Mouse (Mus musculus) small intestine, adult 2 months (tissue): ENCODE data around the gene Narfl. TPM values are rescaled to one million over a fixed set of nuclear protein-coding genes. Genes with fewer than 3 reads are reported as not detected.
"Not testable (repeated sequence)": the region's sequence is repeated elsewhere in the genome, so short reads cannot be mapped to it uniquely, and the experiment has no call there.

ENCODE experiments used
- H3K27ac ChIP-seq: fragments of 200-500 bp; 2 replicates; pipeline ENCODE4 v1.5.1; 2012; ENCODE audit warnings: low read depth, low read length, control low read depth, inconsistent platforms; ENCODE audit not compliant: insufficient read depth
- H3K27me3 ChIP-seq: fragments of 200-500 bp; 2 replicates; pipeline ENCODE4 v1.6.1; 2012; ENCODE audit warnings: mild to moderate bottlenecking, moderate library complexity, low read length, inconsistent platforms; ENCODE audit not compliant: control insufficient read depth, insufficient read depth
- H3K36me3 ChIP-seq: fragments of 200-500 bp; 2 replicates; pipeline ENCODE4 v1.6.1; 2012; ENCODE audit warnings: mild to moderate bottlenecking, low read length, control low read depth, inconsistent platforms; ENCODE audit not compliant: control insufficient read depth, insufficient read depth
- H3K4me1 ChIP-seq: fragments of 200-500 bp; 2 replicates; pipeline ENCODE4 v1.6.1; 2012; ENCODE audit warnings: low read length, inconsistent platforms, mixed read lengths; ENCODE audit not compliant: control insufficient read depth, insufficient read depth, insufficient read length
- H3K4me3 ChIP-seq: fragments of 200-500 bp; 2 replicates; pipeline ENCODE4 v1.5.1; 2012; ENCODE audit warnings: low read depth, mild to moderate bottlenecking, control low read depth, inconsistent platforms, low read length, moderate library complexity
- CTCF ChIP-seq: fragments of 200-500 bp; IDR thresholded peaks from 2 replicates; pipeline ENCODE4 v1.5.1; 2012; ENCODE audit warnings: low read depth, mild to moderate bottlenecking, control low read depth, inconsistent platforms, low read length, moderate library complexity, mixed read lengths; ENCODE audit not compliant: insufficient replicate concordance, insufficient read length; ENCODE audit errors: extremely low read depth
- POLR2A ChIP-seq: fragments of 200-500 bp; IDR thresholded peaks from 2 replicates; pipeline ENCODE4 v1.6.1; 2012; ENCODE audit warnings: low read depth, mild to moderate bottlenecking, control low read depth, inconsistent platforms, low read length, moderate library complexity
- WGBS: fragments of 180-500 bp; shearing (Covaris S2); methylation state at CpG from one replicate; pipeline ENCODE4 v1.1.7; 2018; 5-methylcytosine and 5-hydroxymethylcytosine counted together
- polyA plus RNA-seq: library from polyadenylated mRNA; depleted of rRNA; stranded (reverse); fragments of >200 nt; gene quantifications from 2 replicates; pipeline ENCODE4 v1.2.3, GENCODE M21; 2012

The Narfl gene
- polyA plus RNA-seq, 1 experiment: 19.3 TPM

DNA sequence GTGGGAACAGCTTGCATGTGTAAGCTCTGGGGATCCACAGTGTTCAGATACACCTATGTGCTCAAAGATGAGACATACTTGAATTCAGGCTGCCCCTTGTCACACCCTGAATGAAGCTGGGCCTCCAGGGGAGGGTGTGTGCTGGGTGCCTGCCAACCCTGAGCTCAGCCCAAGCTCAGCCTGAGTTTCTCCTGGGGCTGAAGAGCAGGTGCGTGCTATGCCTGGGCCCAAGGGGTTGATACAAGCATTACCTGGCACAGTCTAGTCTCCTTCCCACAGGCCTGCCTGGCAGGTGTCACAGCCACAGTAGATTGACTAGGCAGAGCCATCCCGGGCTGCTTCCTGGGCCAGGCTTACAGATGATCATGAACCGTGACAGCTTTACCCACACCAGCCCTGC is 37.8 kb upstream of the Narfl start, which contains the start of gene Mslnl:
Gene Mslnl, plus strand, starts transcription at position 298 of the 400 bp plus-strand sequence.
- Histone ChIP-seq H3K4me1 (no peaks in the 10 kb centered on the region), H3K27me3 (no peaks in the 10 kb centered on the region), H3K4me3 (no peak within 1 kb of the TSS), H3K27ac (no peak within 1 kb of the TSS), H3K36me3 (no peaks in the 10 kb centered on the region)
- 33% methylated on average over 3 of the region's 3 CpGs for WGBS
- TF ChIP-seq POLR2A: no peak
- TF ChIP-seq CTCF: no peak

DNA sequence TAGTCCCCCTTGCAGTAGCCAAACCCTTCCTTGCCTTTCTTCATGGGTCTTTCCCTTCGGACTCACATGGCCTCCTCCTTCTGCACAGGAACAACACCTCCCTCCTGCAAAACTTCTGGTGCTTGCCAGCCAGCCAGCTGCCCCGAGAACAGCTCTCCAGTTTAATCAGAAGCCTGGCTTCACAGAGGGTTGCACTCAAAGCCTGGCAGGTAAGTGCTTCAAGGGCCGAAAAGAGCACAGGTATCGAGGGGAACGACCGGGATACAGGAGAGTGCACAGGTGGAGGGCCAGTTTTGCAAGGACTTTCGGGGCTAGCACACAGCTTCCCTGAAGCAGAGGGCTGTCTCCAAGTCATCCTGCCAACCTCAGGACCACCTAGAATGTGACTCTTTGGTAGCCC is 34.7 kb upstream of the Narfl start:
- TF ChIP-seq CTCF (no peak), POLR2A (no peak)
- H3K4me1 ChIP-seq: no peaks in the 10 kb centered on the region
- no peak overlapping the region for H3K27ac ChIP-seq
- 84% methylated on average over 7 of the region's 7 CpGs for WGBS
- no peak overlapping the region for H3K4me3 ChIP-seq
- no peaks in the 10 kb centered on the region for H3K36me3 ChIP-seq
- no peaks in the 10 kb centered on the region for H3K27me3 ChIP-seq

DNA sequence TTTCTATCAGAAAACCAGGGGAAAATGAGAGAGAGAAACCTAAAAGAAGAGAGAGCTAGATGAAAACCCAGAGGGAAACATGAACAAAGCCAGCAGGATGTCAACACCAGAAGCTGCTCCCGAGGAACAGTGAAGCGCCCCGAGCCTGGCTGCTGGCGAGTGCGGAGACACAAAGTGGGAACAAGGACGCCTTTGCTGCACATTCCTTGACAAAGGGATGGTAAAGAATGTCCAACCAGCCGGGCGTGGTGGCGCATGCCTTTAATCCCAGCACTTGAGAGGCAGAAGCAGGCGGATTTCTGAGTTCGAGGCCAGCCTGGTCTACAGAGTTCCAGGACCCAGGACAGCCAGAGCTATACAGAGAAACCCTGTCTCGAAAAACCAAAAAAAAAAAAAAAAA is 32.1 kb upstream of the Narfl start:
- H3K4me1 ChIP-seq, H3K4me3 ChIP-seq, H3K27me3 ChIP-seq, H3K36me3 ChIP-seq, H3K27ac ChIP-seq: not testable (repeated sequence)
- WGBS: 71% methylated on average over 12 of the region's 12 CpGs

DNA sequence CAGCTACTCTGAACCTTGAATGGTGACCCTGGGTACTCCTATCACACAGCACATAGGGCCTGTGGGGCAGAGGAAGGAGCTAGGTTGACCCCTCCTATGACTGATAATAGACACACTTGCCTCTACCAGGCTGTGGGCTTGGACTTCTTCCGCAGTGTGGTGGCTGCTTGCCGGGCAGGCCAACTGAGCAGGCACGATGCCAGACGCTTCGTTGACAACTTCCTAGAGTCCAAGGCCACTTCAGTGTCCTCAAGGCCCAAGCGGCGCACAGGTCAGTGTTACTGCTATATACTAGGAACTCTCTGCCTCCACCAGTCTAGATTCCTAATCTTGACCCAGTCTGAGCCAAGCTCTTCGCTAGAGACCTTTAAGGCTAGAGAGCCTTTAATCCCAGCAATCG is 29.7 kb upstream of the Narfl start:
- Histone ChIP-seq H3K36me3 (no peaks in the 10 kb centered on the region), H3K27me3 (no peaks in the 10 kb centered on the region), H3K27ac (no peak overlapping the region), H3K4me1 (no peaks in the 10 kb centered on the region), H3K4me3 (no peak overlapping the region)
- TF ChIP-seq POLR2A (no peak), CTCF (no peak)
- 79% methylated on average over 9 of the region's 9 CpGs for WGBS

DNA sequence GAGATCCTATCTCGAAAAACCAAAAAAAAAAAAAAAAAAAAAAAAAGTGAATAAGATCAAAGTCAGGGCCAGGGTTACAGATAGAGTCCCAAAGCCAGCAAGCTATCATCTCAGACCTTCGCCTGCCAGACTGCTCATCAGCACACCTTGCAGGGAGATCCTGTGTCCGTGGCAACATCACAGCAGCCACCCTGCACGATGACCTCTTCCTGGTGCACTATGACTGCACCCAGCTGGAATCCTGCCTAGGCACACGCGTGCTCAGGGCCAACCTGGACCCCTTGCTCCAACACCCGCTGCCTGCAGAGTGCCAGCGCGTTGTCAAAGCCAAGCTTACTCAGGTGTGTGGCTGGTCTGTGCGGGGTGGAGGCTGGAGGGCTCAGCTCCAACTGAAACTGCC is 29.3 kb upstream of the Narfl start:
- H3K4me1 ChIP-seq: no peaks in the 10 kb centered on the region
- no peaks in the 10 kb centered on the region for H3K36me3 ChIP-seq
- H3K4me3 ChIP-seq: no peak overlapping the region
- TF ChIP-seq CTCF: no peak
- TF ChIP-seq POLR2A: no peak
- H3K27ac ChIP-seq: no peak overlapping the region
- H3K27me3 ChIP-seq: no peaks in the 10 kb centered on the region
- 58% methylated on average over 10 of the region's 10 CpGs for WGBS

DNA sequence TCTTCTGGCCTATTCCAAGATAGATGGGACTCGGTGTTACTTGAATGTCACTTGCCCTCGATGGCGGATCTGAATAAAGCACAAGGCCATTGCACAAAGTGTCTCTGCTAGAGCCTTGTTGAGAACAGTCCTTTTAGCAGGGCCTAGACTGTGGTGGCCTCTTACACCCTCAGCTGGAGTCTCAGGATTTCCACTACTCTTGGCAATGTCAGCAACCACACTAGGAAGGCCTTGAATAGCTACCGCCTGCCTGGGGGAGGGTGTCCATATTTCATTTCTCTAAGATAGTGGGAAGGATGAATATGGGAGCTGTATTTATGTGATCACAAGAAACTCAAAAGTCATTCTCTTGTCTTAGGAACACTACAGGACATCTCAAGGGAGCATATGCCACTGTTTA is 25.3 kb upstream of the Narfl start:
- TF ChIP-seq POLR2A (no peak), CTCF (no peak)
- Histone ChIP-seq H3K27ac (no peak overlapping the region), H3K36me3 (no peaks in the 10 kb centered on the region), H3K4me3 (no peak overlapping the region), H3K27me3 (no peaks in the 10 kb centered on the region), H3K4me1 (no peaks in the 10 kb centered on the region)
- 87% methylated on average over 4 of the region's 4 CpGs for WGBS

DNA sequence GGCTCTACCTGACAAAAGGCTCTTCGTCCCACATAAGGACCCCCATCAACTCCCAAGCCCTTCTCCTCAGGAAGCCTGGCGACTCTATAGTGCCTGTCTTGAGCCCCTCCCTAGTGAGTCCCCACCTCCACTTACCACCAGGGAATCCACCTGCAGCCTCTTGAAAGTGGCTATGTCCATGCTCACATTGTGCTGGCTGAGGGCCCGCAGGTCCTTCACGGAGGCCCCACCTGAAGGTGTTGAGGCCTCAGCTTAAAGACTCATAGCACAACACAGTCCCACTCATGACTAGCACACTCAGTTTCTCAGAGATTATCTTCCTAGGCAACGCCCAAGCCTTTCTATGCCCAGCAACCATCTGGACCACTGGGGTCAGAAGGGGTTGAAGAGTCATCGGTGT is 24.3 kb upstream of the Narfl start:
- 83% methylated on average over 6 of the region's 6 CpGs for WGBS
- no peak overlapping the region for H3K4me3 ChIP-seq

DNA sequence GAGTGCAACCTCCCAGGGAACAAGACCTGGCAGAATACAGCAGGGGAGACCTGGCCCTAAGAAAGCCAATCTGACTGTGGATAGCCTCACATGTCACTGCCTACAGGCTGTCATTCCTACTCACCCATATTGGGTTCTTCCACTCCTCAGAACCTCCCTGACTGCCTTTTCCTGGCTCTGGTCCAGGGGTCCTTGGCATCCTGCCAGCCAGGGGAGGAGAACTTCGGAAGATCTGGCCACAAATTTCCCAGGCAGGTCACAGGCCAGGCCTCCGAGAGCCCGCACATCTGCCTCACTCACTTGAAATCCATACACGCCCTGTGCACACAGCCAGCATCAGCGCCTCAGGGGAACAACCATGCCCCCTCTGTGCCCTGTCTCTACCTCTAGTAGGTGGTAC is 22.1 kb upstream of the Narfl start:
- Histone ChIP-seq H3K4me1 (no peaks in the 10 kb centered on the region), H3K36me3 (no peaks in the 10 kb centered on the region), H3K4me3 (no peak overlapping the region), H3K27ac (no peak overlapping the region), H3K27me3 (no peaks in the 10 kb centered on the region)
- WGBS: 6% methylated on average over 5 of the region's 5 CpGs
- TF ChIP-seq POLR2A: no peak
- TF ChIP-seq CTCF: no peak

More for the DNA sequence above, 24.3 kb upstream of the Narfl start:
- no peak for TF ChIP-seq CTCF
- TF ChIP-seq POLR2A: no peak
- Histone ChIP-seq H3K27ac (no peak overlapping the region), H3K27me3 (no peaks in the 10 kb centered on the region), H3K4me1 (no peaks in the 10 kb centered on the region), H3K36me3 (no peaks in the 10 kb centered on the region)
